11 mouse cellular contexts compared by ENCODE assay signal in the genomic region with DNA sequence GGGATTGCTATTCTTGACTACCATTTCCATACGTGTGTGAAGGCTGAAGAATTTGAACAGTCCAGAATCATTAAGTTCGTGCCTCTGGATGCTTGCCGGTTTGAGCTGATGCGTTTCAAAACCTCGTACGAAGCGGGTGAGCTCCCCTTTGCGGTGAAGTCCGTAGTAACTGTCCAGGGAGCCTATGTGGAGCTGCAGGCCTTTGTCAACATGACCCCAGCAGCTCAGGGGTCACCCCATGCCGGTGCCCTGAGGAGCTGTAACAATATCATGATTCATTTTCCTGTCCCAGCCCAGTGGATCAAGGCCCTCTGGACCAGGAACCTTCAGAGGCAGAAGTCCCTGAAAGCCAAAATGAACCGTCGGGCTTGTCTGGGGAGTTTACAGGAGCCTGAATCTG. TPM values are rescaled to one million over a fixed set of nuclear protein-coding genes. Genes with fewer than 3 reads are reported as not detected.
A peak's percentile ranks its signal among the peaks of the same experiment; 100 is the strongest.
DNase-seq lines count a peak whose midpoint lies in the region; ATAC-seq and TF ChIP-seq lines count a peak whose summit lies in the region.
"Had no signal": no experiment of that assay in that cellular context is flagged by ENCODE, and none has a peak within 500 bp of the region (broad histone marks: within the 10 kb centered on the region; RNA-seq: fewer than 3 reads in every experiment).

No protein-coding gene starts in this region.

- ATAC-seq in frontal cortex, adult (ENCODE audit: low TSS enrichment), result peak; percentile 40; the same call in 1 of the 2 replicates
- no peak for ATAC-seq in lung, embryonic 14.5 days (ENCODE audit: insufficient read depth)
- ATAC-seq in midbrain, postnatal 0 days (ENCODE audit: low FRiP score), result no peak
- ATAC-seq: activated CD4-positive, CD25-positive, alpha-beta regulatory T cell, adult 4 months had no signal

- no peaks in the 10 kb centered on the region for H3K9me3 ChIP-seq in lung, embryonic 14.5 days (ENCODE audit: low read depth, low read length)
- H3K9me3 ChIP-seq in midbrain, postnatal 0 days (ENCODE audit: low read length), result no peaks in the 10 kb centered on the region

- no peaks in the 10 kb centered on the region for H3K4me1 ChIP-seq in lung, embryonic 14.5 days (ENCODE audit: insufficient read depth)
- H3K4me1 ChIP-seq in lung, adult 2 months (ENCODE audit: control insufficient read depth, insufficient read depth, low read length), result peaks cover 14% of the 10 kb centered on the region
- H3K4me1 ChIP-seq in midbrain, postnatal 0 days (ENCODE audit: insufficient read depth, low read length), result no peaks in the 10 kb centered on the region

- no peak; the same call in 1 of the 2 replicates for TF ChIP-seq CTCF in lung, embryonic 14.5 days (IDR thresholded peaks at IDR 0.05; ENCODE audit: low read depth)
- TF ChIP-seq CTCF in lung, adult 2 months (IDR thresholded peaks at IDR 0.05; ENCODE audit: insufficient read depth, low read length), result no peak
- no peak for TF ChIP-seq CTCF in brain, embryonic 14.5 days (IDR thresholded peaks at IDR 0.05; ENCODE audit: borderline replicate concordance, extremely low read depth, insufficient read depth, insufficient read length)
- peak; percentile 37; the same call in 1 of the 2 replicates for TF ChIP-seq CTCF in midbrain, postnatal 0 days (IDR thresholded peaks at IDR 0.05)

- H3K9ac ChIP-seq in lung, embryonic 14.5 days, result no peak overlapping the region
- H3K9ac ChIP-seq in midbrain, postnatal 0 days (replicated peaks; ENCODE audit: low read length, poor library complexity, severe bottlenecking), result no peak overlapping the region

- no peak for TF ChIP-seq POLR2A in lung, adult 2 months (IDR thresholded peaks at IDR 0.05; ENCODE audit: borderline replicate concordance, extremely low read depth, low read depth, low read length)
- no peak for TF ChIP-seq POLR2A in brain, embryonic 14.5 days (IDR thresholded peaks at IDR 0.05; ENCODE audit: borderline replicate concordance, extremely low read depth, insufficient read depth, insufficient read length, poor library complexity, severe bottlenecking)

- H3K4me2 ChIP-seq in lung, embryonic 14.5 days, result no peak overlapping the region
- no peak overlapping the region for H3K4me2 ChIP-seq in midbrain, postnatal 0 days (ENCODE audit: low read depth, low read length, poor library complexity, severe bottlenecking)

- H3K27me3 ChIP-seq in lung, embryonic 14.5 days (ENCODE audit: insufficient read depth, low read length), result no peaks in the 10 kb centered on the region
- no peaks in the 10 kb centered on the region for H3K27me3 ChIP-seq in midbrain, postnatal 0 days (ENCODE audit: insufficient read depth, low read length)

- no peak overlapping the region for H3K4me3 ChIP-seq in lung, embryonic 14.5 days (ENCODE audit: low read depth, low read length)
- no peak overlapping the region for H3K4me3 ChIP-seq in lung, adult 2 months (replicated peaks; ENCODE audit: extremely low read depth, low read depth, low read length)
- H3K4me3 ChIP-seq in midbrain, postnatal 0 days (ENCODE audit: low read depth, low read length), result no peak overlapping the region

- no peak overlapping the region for H3K27ac ChIP-seq in lung, embryonic 14.5 days (ENCODE audit: low read depth)
- no peak overlapping the region for H3K27ac ChIP-seq in midbrain, postnatal 0 days (ENCODE audit: low read depth, low read length)

- H3K36me3 ChIP-seq in lung, embryonic 14.5 days (ENCODE audit: insufficient read depth), result peaks cover 23% of the 10 kb centered on the region
- H3K36me3 ChIP-seq in midbrain, postnatal 0 days (ENCODE audit: insufficient read depth, low read length), result no peaks in the 10 kb centered on the region

- no peak for DNase-seq in frontal cortex, postnatal 10 days (ENCODE audit: low spot score in 2 of 2)
- DNase-seq in lung, embryonic 14.5 days, result peak; percentile 53
- DNase-seq in lung, adult 2 months, result no peak
- peak; percentile 21 for DNase-seq in brain, embryonic 14.5 days (ENCODE audit: low read depth)
- DNase-seq in midbrain, postnatal 0 days (ENCODE audit: low spot score), result peak; percentile 26
- DNase-seq in heart, postnatal 4 days, result no peak
- no peak for DNase-seq in layer of hippocampus, postnatal 36 days

- WGBS in lung, embryonic 14.5 days, result 37% methylated on average over 12 of the region's 12 CpGs
- WGBS in lung, adult 2 months, result 63% methylated on average over 12 of the region's 12 CpGs
- 46% methylated on average over 12 of the region's 12 CpGs for WGBS in midbrain, postnatal 0 days

RNA-seq across cellular contexts. Expression of a gene that starts 31.9 kb away (rescaled TPM):
- not detected in 2 replicates for polyA plus RNA-seq in lung, embryonic 14.5 days (2014; fragmentation: Nextera tagmentation; extraction: Ambion mirVana)
- not detected in 2 replicates for polyA plus RNA-seq in lung, adult 2 months (2012; rRNA removed)
- polyA plus RNA-seq in brain, embryonic 14.5 days (2012; rRNA removed), result 0.15 and 0.16 TPM in 2 replicates
- total RNA-seq in midbrain, postnatal 0 days (2014; rRNA removed), result not detected in 2 replicates
- 0.29 and 0.39 TPM in 2 replicates for polyA plus RNA-seq in midbrain, postnatal 0 days (2015; fragmentation: Nextera tagmentation; extraction: Ambion mirVana)
- not detected for total RNA-seq in heart, postnatal 4 days (2021)
- total RNA-seq in layer of hippocampus, postnatal 36 days (2021), result not detected
- total RNA-seq: common myeloid progenitor, adult 5-6 weeks; granulocyte monocyte progenitor cell, adult 5-6 weeks had no signal

RNA-seq across cellular contexts. Expression of a gene that starts 39.1 kb away (rescaled TPM):
- 11.0 and 11.7 TPM in 2 replicates for polyA plus RNA-seq in lung, embryonic 14.5 days (2014; fragmentation: Nextera tagmentation; extraction: Ambion mirVana)
- polyA plus RNA-seq in lung, adult 2 months (2012; rRNA removed), result 41.0 and 43.1 TPM in 2 replicates
- polyA plus RNA-seq in brain, embryonic 14.5 days (2012; rRNA removed), result 6.0 and 10.0 TPM in 2 replicates
- 4.0 and 5.0 TPM in 2 replicates for total RNA-seq in midbrain, postnatal 0 days (2014; rRNA removed)
- 1.1 and 1.3 TPM in 2 replicates for polyA plus RNA-seq in midbrain, postnatal 0 days (2015; fragmentation: Nextera tagmentation; extraction: Ambion mirVana)
- total RNA-seq in heart, postnatal 4 days (2021), result 10 to 100 TPM; 25.3 to 28.7 TPM
- 10 to 100 TPM in 1 of 2 experiments, 1 to 10 TPM in 1; 8.8 to 11.0 TPM for total RNA-seq in layer of hippocampus, postnatal 36 days (2021)
- total RNA-seq: common myeloid progenitor, adult 5-6 weeks; granulocyte monocyte progenitor cell, adult 5-6 weeks had no signal

Comparison
In these comparisons a context has a peak if more than half of its experiments do, and no peak if none do; other contexts are left out.
1. DNase-seq: peak in lung, embryonic 14.5 days (single experiment), brain, embryonic 14.5 days (single experiment) and midbrain, postnatal 0 days (single experiment); none in frontal cortex, postnatal 10 days (0 of 2), lung, adult 2 months (single experiment), heart, postnatal 4 days (single experiment) and layer of hippocampus, postnatal 36 days (0 of 2).